Mouse (Mus musculus) heart, embryonic 15.5 days (tissue): ENCODE results near the gene Ahcy. TPM values are rescaled to one million over a fixed set of nuclear protein-coding genes. Genes with fewer than 3 reads are reported as not detected.

ENCODE experiments used
- ATAC-seq: fragments of 200-750 bp; cut with Nextera tagmentation; replicated peaks from 2 replicates; pipeline ENCODE4 v1.8.0; 2017; ENCODE audit warnings: low read depth, moderate TSS enrichment; ENCODE audit not compliant: insufficient number of reproducible peaks, insufficient read depth, low FRiP score
- H3K27ac ChIP-seq: fragments of 300-500 bp; sonication (generic); 2 replicates; pipeline ENCODE4 v1.5.1; 2015; ENCODE audit warnings: mild to moderate bottlenecking, inconsistent platforms
- H3K27me3 ChIP-seq: fragments of 300-500 bp; sonication (generic); 2 replicates; pipeline ENCODE4 v1.6.1; 2015; ENCODE audit warnings: inconsistent platforms
- H3K36me3 ChIP-seq: fragments of 300-500 bp; sonication (generic); 2 replicates; pipeline ENCODE4 v1.6.1; 2015; ENCODE audit warnings: mild to moderate bottlenecking, inconsistent platforms
- H3K4me1 ChIP-seq: fragments of 300-500 bp; sonication (generic); replicated peaks from 2 replicates; pipeline ENCODE4 v1.6.1; 2015; ENCODE audit warnings: inconsistent platforms
- H3K4me2 ChIP-seq: fragments of 300-500 bp; sonication (generic); 2 replicates; pipeline ENCODE4 v1.6.1; 2015; ENCODE audit warnings: inconsistent platforms, mild to moderate bottlenecking, moderate library complexity
- H3K4me3 ChIP-seq: fragments of 300-500 bp; sonication (generic); 2 replicates; pipeline ENCODE4 v1.5.1; 2015; ENCODE audit warnings: mild to moderate bottlenecking, inconsistent platforms
- H3K9ac ChIP-seq: fragments of 300-500 bp; sonication (generic); 2 replicates; pipeline ENCODE4 v1.6.1; 2015; ENCODE audit warnings: mild to moderate bottlenecking, inconsistent platforms
- H3K9me3 ChIP-seq: fragments of 300-500 bp; sonication (generic); replicated peaks from 2 replicates; pipeline ENCODE4 v1.6.1; 2016; ENCODE audit warnings: inconsistent platforms
- WGBS: fragments of 180-500 bp; shearing (Covaris S2); methylation state at CpG from one replicate; pipeline ENCODE4 v1.1.7; 2015; ENCODE audit warnings: mixed read lengths; 5-methylcytosine and 5-hydroxymethylcytosine counted together
- polyA plus RNA-seq: library from polyadenylated mRNA; unstranded; fragments of >200 nt; fragmentation: Nextera tagmentation; extraction: Ambion mirVana; gene quantifications from 2 replicates; pipeline ENCODE4 v1.2.1, GENCODE M21; 2015

Ahcy gene
- polyA plus RNA-seq, 1 experiment from 2014 or later: 36.9 TPM

DNA sequence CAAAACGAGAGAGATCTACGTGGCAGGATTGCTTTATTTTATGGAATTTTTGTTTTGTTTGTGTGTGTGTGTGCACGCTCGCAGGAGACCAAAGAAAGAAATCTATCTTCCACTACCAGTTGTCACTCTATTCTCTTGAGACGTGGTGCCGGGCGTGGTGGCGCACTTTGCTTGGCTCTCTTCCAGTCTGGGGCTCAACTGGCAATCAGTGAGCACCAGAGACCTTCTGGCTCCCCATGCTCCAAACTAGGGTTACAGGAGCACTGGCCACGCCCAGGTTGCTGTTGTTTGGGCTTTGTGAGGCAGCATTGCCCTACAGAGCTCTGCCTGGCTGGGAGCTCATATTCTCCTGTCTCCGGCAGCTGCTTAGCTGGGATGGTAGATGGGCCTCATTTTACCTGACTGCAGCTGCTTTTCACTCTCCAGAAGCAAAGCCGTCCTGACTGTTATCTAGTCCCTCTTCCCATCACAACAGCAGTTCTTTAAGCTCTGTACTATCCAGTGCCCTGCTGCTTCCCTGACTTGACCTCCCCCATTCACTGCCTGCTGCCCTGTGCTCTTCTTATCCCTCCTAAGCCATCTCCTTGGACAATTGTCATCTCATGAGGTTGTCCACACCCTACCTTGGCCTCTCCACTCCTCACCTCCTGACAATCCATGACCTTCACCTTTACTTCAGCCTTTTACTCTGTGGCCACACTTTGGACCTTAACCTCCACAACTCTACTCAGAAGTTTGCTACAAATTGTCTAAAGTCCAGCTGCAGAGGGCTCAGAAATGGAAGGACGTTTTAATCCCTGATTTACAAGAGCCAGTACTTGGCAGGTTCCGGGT, 16.8 kb upstream of the Ahcy start:
- Histone ChIP-seq H3K9ac (no peak overlapping the region), H3K4me2 (no peak overlapping the region), H3K9me3 (no peaks in the 10 kb centered on the region), H3K4me3 (no peak overlapping the region), H3K27me3 (no peaks in the 10 kb centered on the region), H3K36me3 (no peaks in the 10 kb centered on the region), H3K4me1 (peaks cover 4% of the 10 kb centered on the region), H3K27ac (no peak overlapping the region)
- 55% methylated on average over 13 of the region's 13 CpGs for WGBS
- no peak for ATAC-seq

DNA sequence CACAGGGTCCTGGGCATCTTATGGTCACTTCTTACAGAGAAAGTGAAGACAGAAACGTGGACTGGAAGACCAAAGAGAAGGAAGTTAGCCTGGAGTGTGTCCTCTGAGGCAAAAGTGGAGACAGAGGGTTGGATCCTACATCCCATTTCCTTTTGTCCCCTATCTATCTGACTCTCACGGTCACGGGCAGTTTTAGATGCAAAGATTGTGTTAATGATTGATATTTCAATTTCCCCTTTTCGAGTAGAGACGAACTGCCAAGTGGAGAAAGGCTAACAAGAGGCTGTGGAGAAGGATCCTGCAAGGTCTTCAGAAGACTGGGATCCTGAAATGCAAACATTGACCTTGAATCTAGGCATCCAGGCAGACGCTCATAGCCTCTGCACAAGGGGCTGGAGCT, 14.0 kb upstream of the Ahcy start:
- Histone ChIP-seq H3K4me1 (peaks cover 4% of the 10 kb centered on the region), H3K4me2 (no peak overlapping the region), H3K27me3 (no peaks in the 10 kb centered on the region), H3K27ac (no peak overlapping the region), H3K4me3 (no peak overlapping the region), H3K9me3 (no peaks in the 10 kb centered on the region), H3K36me3 (no peaks in the 10 kb centered on the region), H3K9ac (no peak overlapping the region)
- 69% methylated on average over 6 of the region's 6 CpGs for WGBS
- ATAC-seq: no peak

DNA sequence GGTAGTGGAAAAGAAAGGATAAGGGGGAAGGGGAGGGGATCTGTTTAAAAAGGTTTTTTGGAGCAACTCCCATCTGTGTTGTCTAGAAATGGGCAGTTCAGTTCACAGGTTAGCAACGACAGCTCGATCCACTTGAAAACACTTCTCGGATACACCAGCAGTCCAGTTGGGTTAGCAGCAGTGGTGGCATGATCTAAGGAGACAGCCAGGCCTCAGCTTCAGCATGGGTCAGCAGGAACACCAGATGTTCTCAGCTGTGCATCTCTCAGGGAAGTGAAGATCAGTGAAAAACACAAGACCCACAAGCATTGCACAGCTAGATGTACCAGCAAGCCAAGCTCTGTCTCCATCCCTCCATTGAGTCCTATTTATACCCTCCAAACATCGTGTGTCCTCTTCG, 12.0 kb upstream of the Ahcy start:
- no peaks in the 10 kb centered on the region for H3K9me3 ChIP-seq
- no peak for ATAC-seq

DNA sequence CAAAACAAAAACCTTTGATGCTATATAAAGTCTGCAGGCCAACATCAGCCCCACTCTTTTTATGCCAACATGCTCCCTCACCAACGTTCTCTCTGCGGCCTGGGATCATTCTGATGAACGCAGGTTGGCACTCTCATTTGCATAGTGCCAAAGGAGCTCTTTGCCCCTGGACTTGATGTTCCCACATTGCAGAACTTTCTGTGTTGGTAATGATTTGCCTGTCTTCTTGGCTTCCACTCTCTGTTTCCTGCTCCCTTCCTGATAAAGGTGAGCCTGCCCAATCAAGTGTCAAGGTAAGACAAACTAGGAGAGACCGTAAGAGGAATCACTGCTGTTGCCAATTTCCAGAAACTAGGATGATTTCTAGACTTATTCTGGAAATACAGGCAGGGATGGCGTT, 10.2 kb upstream of the Ahcy start:
- 79% methylated on average over 5 of the region's 5 CpGs for WGBS
- no peaks in the 10 kb centered on the region for H3K4me1 ChIP-seq
- 0 out of 2 replicates have a peak, but pooled peaks cover 3% of the 10 kb centered on the region for H3K27me3 ChIP-seq
- no peak for ATAC-seq
- no peak overlapping the region for H3K4me2 ChIP-seq
- H3K4me3 ChIP-seq: no peak overlapping the region
- H3K9me3 ChIP-seq: no peaks in the 10 kb centered on the region
- H3K9ac ChIP-seq: no peak overlapping the region
- no peak overlapping the region for H3K27ac ChIP-seq
- no peaks in the 10 kb centered on the region for H3K36me3 ChIP-seq

More for the DNA sequence above, 12.0 kb upstream of the Ahcy start:
- Histone ChIP-seq H3K4me2 (no peak overlapping the region), H3K27me3 (0 out of 2 replicates have a peak, but pooled peaks cover 2% of the 10 kb centered on the region), H3K4me3 (no peak overlapping the region), H3K36me3 (no peaks in the 10 kb centered on the region), H3K4me1 (peaks cover 4% of the 10 kb centered on the region), H3K9ac (no peak overlapping the region), H3K27ac (no peak overlapping the region)
- 80% methylated on average over 5 of the region's 5 CpGs for WGBS

DNA sequence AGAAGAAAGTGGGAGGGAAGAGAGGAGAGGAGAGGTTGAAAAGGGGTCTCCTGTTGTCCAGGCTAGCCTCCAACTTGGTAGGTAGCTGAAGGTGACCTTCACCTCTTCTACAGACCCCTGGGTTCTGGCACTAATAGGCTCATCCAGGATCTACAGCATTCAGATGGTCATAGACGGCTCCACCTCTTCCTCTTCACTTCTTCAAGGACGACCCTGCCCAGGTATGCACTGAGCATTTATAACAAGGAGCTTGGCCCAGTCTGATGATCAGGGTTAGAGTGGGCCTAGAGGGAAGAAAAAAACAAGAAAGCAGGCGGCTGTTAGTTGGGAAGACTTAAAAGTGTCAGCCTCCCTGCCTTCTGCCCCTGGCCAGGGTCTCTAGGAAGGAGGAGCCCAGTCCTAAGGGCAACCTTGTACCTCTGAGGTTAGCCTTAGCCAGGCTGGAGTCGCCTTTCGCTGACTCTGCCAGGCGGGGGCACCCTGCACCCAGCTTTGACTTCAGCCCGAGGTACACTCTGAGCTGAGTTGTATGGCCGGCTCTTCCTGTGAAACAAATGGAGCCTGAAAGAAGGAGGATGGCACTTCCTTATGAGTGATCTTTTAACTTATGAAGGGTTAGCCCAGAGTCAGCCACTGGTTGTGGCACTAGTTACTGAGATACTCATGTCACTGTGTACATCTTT, 8.0 kb upstream of the Ahcy start:
- no peak for ATAC-seq
- Histone ChIP-seq H3K27ac (no peak overlapping the region), H3K4me1 (no peaks in the 10 kb centered on the region), H3K9ac (no peak overlapping the region), H3K4me2 (no peak overlapping the region), H3K27me3 (0 out of 2 replicates have a peak, but pooled peaks cover 3% of the 10 kb centered on the region), H3K9me3 (no peaks in the 10 kb centered on the region), H3K4me3 (no peak overlapping the region), H3K36me3 (no peaks in the 10 kb centered on the region)
- WGBS: 16% methylated on average over 8 of the region's 8 CpGs

DNA sequence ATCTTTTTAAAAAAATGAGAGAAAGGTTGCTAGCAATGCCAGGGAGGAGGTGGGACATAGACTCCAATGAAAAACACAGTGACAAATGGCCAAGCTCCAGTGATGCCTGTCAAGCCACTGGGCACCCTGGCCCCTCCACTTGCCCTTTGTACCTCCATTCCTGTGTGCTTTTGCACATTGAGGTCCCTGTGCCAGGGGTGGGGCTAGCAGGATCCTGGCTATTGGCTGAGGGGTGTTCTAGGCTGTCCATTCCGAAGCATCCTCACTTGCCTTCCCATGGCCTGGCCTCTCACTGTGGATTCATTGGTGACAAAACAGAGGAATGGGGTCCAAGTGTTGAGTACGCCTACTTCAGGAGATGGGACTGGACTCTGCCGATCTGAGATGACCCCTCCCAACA, 6.8 kb upstream of the Ahcy start:
- ATAC-seq: no peak
- no peaks in the 10 kb centered on the region for H3K36me3 ChIP-seq
- no peak overlapping the region for H3K9ac ChIP-seq
- H3K4me1 ChIP-seq: no peaks in the 10 kb centered on the region
- H3K9me3 ChIP-seq: no peaks in the 10 kb centered on the region
- 80% methylated on average over 3 of the region's 3 CpGs for WGBS
- 0 out of 2 replicates have a peak, but pooled peaks cover 3% of the 10 kb centered on the region for H3K27me3 ChIP-seq
- no peak overlapping the region for H3K4me2 ChIP-seq
- no peak overlapping the region for H3K4me3 ChIP-seq
- H3K27ac ChIP-seq: no peak overlapping the region

DNA sequence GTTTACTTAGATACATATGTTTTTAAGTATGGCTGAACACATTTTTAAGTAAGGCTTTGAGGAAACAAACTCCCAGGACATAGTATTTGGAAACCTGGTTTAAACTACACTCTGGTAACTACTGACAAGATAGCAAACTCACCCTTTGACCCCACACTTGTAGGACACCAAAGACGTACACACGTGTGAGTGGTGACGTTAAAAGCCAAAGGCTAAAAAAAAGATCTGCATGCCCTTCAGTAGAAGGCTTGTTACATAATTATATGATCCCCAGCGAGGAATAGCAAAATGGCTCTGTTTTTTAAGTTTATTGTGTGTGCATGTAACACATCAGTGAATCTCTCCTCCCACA, 5.9 kb upstream of the Ahcy start:
- peaks cover 5% of the 10 kb centered on the region for H3K4me1 ChIP-seq
- H3K27me3 ChIP-seq: 0 out of 2 replicates have a peak, but pooled peaks cover 3% of the 10 kb centered on the region
- H3K36me3 ChIP-seq: no peaks in the 10 kb centered on the region
- H3K4me2 ChIP-seq: no peak overlapping the region
- WGBS: 56% methylated on average over 4 of the region's 4 CpGs
- no peak overlapping the region for H3K4me3 ChIP-seq
- no peak for ATAC-seq
- no peak overlapping the region for H3K9ac ChIP-seq
- no peak overlapping the region for H3K27ac ChIP-seq
- no peaks in the 10 kb centered on the region for H3K9me3 ChIP-seq

DNA sequence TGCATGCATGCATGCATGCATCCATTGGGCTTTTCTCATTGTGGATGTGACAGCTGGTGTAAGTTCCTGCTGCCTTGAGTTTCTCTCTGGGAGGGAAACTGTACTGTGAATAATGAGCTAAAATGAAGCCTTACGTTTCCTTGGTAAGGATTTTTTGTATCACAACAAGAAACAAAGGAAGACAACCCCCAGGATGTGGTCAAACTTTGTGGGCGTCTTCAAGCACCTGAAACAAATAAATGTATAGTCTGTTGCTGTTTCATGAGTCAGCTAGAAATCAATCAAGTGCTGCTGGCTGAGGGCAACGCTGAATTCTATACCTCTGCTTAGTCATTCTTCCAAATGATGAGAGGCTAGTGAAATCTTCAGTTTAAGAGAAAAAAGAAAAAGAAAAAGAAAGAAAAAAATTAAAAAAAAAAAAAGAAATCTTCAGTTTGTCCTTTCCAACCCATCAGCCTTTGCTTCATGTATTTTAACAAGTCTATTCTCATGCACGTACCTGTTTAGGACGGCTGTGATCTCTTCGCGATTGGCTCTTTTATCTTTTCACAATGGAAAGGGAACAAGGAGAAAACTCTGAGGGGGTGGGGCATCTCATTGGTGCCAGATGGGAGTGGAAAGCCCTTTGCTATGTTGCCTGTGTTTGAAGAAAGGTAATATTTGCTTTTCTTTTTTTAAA, 5.3 kb upstream of the Ahcy start:
- Histone ChIP-seq H3K9me3 (no peaks in the 10 kb centered on the region), H3K4me2 (no peak overlapping the region), H3K4me1 (peaks cover 10% of the 10 kb centered on the region), H3K9ac (no peak overlapping the region), H3K36me3 (no peaks in the 10 kb centered on the region), H3K27ac (no peak overlapping the region), H3K4me3 (no peak overlapping the region), H3K27me3 (0 out of 2 replicates have a peak, but pooled peaks cover 3% of the 10 kb centered on the region)
- WGBS: 40% methylated on average over 7 of the region's 7 CpGs
- no peak for ATAC-seq

DNA sequence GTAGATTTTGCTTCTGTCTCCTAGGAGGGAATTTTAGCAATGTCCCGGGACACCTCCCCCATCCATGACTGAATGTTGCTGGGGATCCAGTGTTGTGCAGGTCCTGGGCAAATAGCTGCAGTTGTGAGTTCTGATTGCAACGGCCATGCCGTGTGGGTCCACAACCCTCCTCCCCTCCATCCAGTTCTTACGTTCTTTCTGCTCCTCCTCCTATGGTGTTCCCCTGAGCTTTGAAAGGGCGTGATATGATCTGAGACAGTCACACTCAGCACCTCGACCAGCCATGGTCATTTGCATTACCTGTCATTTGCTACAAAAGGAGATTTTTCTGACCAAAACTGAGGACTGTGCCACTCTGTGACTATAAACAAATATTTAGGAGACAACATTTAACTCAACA, 1.4 kb upstream of the Ahcy start:
- peaks cover 25% of the 10 kb centered on the region for H3K4me1 ChIP-seq
- no peaks in the 10 kb centered on the region for H3K36me3 ChIP-seq
- no peak overlapping the region for H3K4me2 ChIP-seq
- H3K9me3 ChIP-seq: no peaks in the 10 kb centered on the region
- no peak overlapping the region for H3K27ac ChIP-seq
- ATAC-seq: no peak
- H3K9ac ChIP-seq: no peak overlapping the region
- 69% methylated on average over 6 of the region's 6 CpGs for WGBS
- no peak overlapping the region for H3K4me3 ChIP-seq
- H3K27me3 ChIP-seq: no peaks in the 10 kb centered on the region

DNA sequence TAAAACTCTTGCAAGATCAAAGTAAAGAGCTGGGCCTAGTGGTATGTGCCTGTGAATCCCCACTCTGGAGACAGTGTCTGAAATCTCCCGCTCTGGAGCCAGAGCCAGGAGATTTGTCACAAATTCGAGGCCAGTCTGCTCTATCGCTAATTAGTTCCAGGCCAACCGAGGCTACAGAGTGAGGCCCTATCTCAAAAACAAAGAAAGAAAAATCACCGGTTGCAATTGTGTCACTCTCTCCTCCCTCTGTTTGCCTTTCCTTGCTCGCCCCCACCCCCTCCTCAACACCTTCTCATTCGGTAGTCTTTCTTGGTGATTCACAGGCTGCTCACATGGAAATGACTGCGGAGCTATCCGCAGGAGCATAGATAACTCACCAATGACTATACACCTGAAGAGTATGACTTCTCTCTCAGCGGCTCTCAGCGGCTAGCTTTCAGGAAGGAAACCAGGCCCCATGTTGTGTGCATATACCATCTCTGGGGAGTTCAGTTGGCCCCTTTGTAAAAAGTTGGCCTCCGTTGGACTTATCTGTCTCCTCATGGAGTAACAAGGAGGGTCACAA, 551 bp upstream of the Ahcy start:
- Histone ChIP-seq H3K4me2 (peak overlapping the region; percentile 74), H3K4me1 (peaks cover 25% of the 10 kb centered on the region), H3K4me3 (peak overlapping the region; percentile 78), H3K9ac (peak overlapping the region; percentile 69), H3K9me3 (no peaks in the 10 kb centered on the region), H3K27me3 (no peaks in the 10 kb centered on the region), H3K36me3 (no peaks in the 10 kb centered on the region), H3K27ac (peak overlapping the region; percentile 68)
- WGBS: 17% methylated on average over 12 of the region's 12 CpGs
- ATAC-seq: no peak

DNA sequence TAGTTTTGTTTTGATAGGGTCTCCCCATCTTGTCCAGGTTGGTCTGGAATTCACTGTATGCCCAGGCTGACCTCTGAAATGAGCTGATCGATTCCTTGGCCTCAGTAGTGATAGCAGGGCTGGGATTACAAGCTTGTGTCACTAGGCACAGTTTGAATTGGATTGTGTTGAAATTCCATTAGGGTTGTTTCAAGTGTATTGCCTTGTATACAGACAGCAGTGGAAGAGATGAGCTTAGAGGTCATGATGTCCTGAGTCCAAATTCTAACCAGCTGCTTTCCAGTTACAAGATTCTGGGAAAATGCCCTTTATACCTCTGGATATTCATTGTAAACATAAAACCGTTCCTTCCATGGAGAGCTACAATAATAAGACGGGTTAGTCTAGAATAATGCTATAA, 950 bp downstream of the Ahcy start:
- H3K27ac ChIP-seq: peak overlapping the region; percentile 68; the same call in 1 of the 2 replicates
- 17% methylated on average over 3 of the region's 3 CpGs for WGBS
- no peaks in the 10 kb centered on the region for H3K9me3 ChIP-seq
- peaks cover 25% of the 10 kb centered on the region for H3K4me1 ChIP-seq
- no peaks in the 10 kb centered on the region for H3K27me3 ChIP-seq
- peak overlapping the region; percentile 69 for H3K9ac ChIP-seq
- H3K4me2 ChIP-seq: peak overlapping the region; percentile 74
- peaks cover 1% of the 10 kb centered on the region; the same call in 1 of the 2 replicates for H3K36me3 ChIP-seq
- peak overlapping the region; percentile 78 for H3K4me3 ChIP-seq
- ATAC-seq: no peak
